8 mouse cellular contexts compared by ENCODE assay signal in genomic region chr15:10818216-10818615, GRCm38 (mm10).
DNase-seq lines count a peak whose midpoint lies in the region; ATAC-seq and TF ChIP-seq lines count a peak whose summit lies in the region.

No protein-coding gene starts in this region.

- intact Hi-C loops in heart, adult 2 months (cut with DNase I) = loop anchor here (1.0 to 10.0 kb wide), 5 partner anchors 36 to 213 kb away; partner anchors contain the start of gene Rai14

- no peaks in the 10 kb centered on the region for H3K27me3 ChIP-seq in liver, adult 2 months (ENCODE audit: control insufficient read depth, insufficient read depth, low read length)
- no peaks in the 10 kb centered on the region for H3K27me3 ChIP-seq in liver, embryonic 11.5 days (replicated peaks; ENCODE audit: control insufficient read depth, insufficient read depth, low read length)
- no peaks in the 10 kb centered on the region for H3K27me3 ChIP-seq in heart, adult 2 months (ENCODE audit: control insufficient read depth, insufficient read depth, low read length)
- H3K27me3 ChIP-seq in kidney, embryonic 14.5 days (ENCODE audit: control insufficient read depth, insufficient read depth, low read length) = no peaks in the 10 kb centered on the region
- H3K27me3 ChIP-seq in lung, postnatal 0 days (replicated peaks; ENCODE audit: insufficient read depth, low read length) = no peaks in the 10 kb centered on the region

- DNase-seq in liver, adult 2 months (ENCODE audit: extremely low read depth, low read depth, low spot score) = peak; percentile 9
- DNase-seq in liver, embryonic 11.5 days (ENCODE audit: low spot score) = no peak
- peak; percentile 59 for DNase-seq in adrenal gland, postnatal 25 days
- peak; percentile 84 to 91 for DNase-seq in heart, adult 2 months
- peak; percentile 97 for DNase-seq in lung, postnatal 0 days (ENCODE audit: low spot score)
- no peak for DNase-seq in layer of hippocampus, adult 9-10 months (ENCODE audit: low spot score)

- H3K4me3 ChIP-seq in liver, adult 2 months (ENCODE audit: insufficient read depth, low read depth, low read length) = no peak overlapping the region
- H3K4me3 ChIP-seq in liver, embryonic 11.5 days (ENCODE audit: low read depth, low read length) = no peak overlapping the region
- no peak overlapping the region for H3K4me3 ChIP-seq in heart, adult 2 months
- H3K4me3 ChIP-seq in kidney, embryonic 14.5 days (ENCODE audit: low read length) = no peak overlapping the region
- no peak overlapping the region for H3K4me3 ChIP-seq in lung, postnatal 0 days (ENCODE audit: low read depth, low read length)

- no peak for TF ChIP-seq POLR2A in liver, adult 2 months (IDR thresholded peaks at IDR 0.05; ENCODE audit: extremely low read depth, insufficient read depth, low read length)
- TF ChIP-seq POLR2A in heart, adult 2 months (IDR thresholded peaks at IDR 0.05; ENCODE audit: insufficient read depth, low read depth, low read length) = no peak

- no peak overlapping the region for H3K9ac ChIP-seq in liver, adult 2 months (ENCODE audit: low read depth, low read length)
- H3K9ac ChIP-seq in liver, embryonic 11.5 days (ENCODE audit: low read depth, low read length) = no peak overlapping the region
- H3K9ac ChIP-seq in heart, adult 2 months (ENCODE audit: low read depth, low read length) = no peak overlapping the region
- no peak overlapping the region for H3K9ac ChIP-seq in kidney, embryonic 14.5 days (ENCODE audit: low read depth, low read length)
- no peak overlapping the region for H3K9ac ChIP-seq in lung, postnatal 0 days (replicated peaks; ENCODE audit: low read depth)

- no peak for TF ChIP-seq CTCF in liver, adult 2 months (IDR thresholded peaks at IDR 0.05; ENCODE audit: low read depth, low read length)
- TF ChIP-seq CTCF in heart, adult 2 months (IDR thresholded peaks at IDR 0.05) = peak; percentile 61
- peak; percentile 56 for TF ChIP-seq CTCF in lung, postnatal 0 days (IDR thresholded peaks at IDR 0.05)

- TF ChIP-seq EP300 in heart, adult 2 months (IDR thresholded peaks at IDR 0.05; ENCODE audit: insufficient read depth, low read depth, low read length) = peak; percentile 92
- TF ChIP-seq EP300 in lung, postnatal 0 days (IDR thresholded peaks at IDR 0.05) = peak; percentile 97

- H3K9me3 ChIP-seq in liver, embryonic 11.5 days (ENCODE audit: control insufficient read depth, low read length) = no peaks in the 10 kb centered on the region
- H3K9me3 ChIP-seq in kidney, embryonic 14.5 days (ENCODE audit: control insufficient read depth, low read length) = no peaks in the 10 kb centered on the region
- H3K9me3 ChIP-seq in lung, postnatal 0 days (ENCODE audit: low read length) = no peaks in the 10 kb centered on the region

- no peak overlapping the region for H3K4me2 ChIP-seq in liver, embryonic 11.5 days
- no peak overlapping the region; the same call in 1 of the 2 replicates for H3K4me2 ChIP-seq in kidney, embryonic 14.5 days (replicated peaks; ENCODE audit: low read depth, low read length)
- no peak overlapping the region for H3K4me2 ChIP-seq in lung, postnatal 0 days (replicated peaks; ENCODE audit: low read depth, low read length)

- no peaks in the 10 kb centered on the region for H3K79me2 ChIP-seq in liver, adult 2 months (ENCODE audit: control insufficient read depth, insufficient read depth, low read length)
- H3K79me2 ChIP-seq in heart, adult 2 months (replicated peaks; ENCODE audit: control insufficient read depth, insufficient read depth, low read length) = no peaks in the 10 kb centered on the region

- no peaks in the 10 kb centered on the region for H3K36me3 ChIP-seq in liver, adult 2 months (ENCODE audit: control insufficient read depth, insufficient read depth, low read length)
- no peaks in the 10 kb centered on the region for H3K36me3 ChIP-seq in liver, embryonic 11.5 days (ENCODE audit: control insufficient read depth, insufficient read depth, low read length)
- no peaks in the 10 kb centered on the region for H3K36me3 ChIP-seq in heart, adult 2 months (ENCODE audit: control insufficient read depth, insufficient read depth, low read length)
- H3K36me3 ChIP-seq in kidney, embryonic 14.5 days (ENCODE audit: control insufficient read depth, insufficient read depth, low read length) = no peaks in the 10 kb centered on the region
- no peaks in the 10 kb centered on the region for H3K36me3 ChIP-seq in lung, postnatal 0 days (ENCODE audit: insufficient read depth, low read length)

- H3K27ac ChIP-seq in liver, adult 2 months (replicated peaks; ENCODE audit: insufficient read depth, low read depth, low read length) = no peak overlapping the region
- H3K27ac ChIP-seq in liver, embryonic 11.5 days (ENCODE audit: low read depth, low read length) = no peak overlapping the region; the same call in 1 of the 2 replicates
- H3K27ac ChIP-seq in heart, adult 2 months = peak overlapping the region; percentile 75
- peak overlapping the region; percentile 65; the same call in 1 of the 2 replicates for H3K27ac ChIP-seq in kidney, embryonic 14.5 days (ENCODE audit: low read depth, low read length)
- H3K27ac ChIP-seq in lung, postnatal 0 days (ENCODE audit: low read length) = peak overlapping the region; percentile 75

- no peaks in the 10 kb centered on the region; the same call in 1 of the 2 replicates for H3K4me1 ChIP-seq in liver, adult 2 months (ENCODE audit: control insufficient read depth, insufficient read depth, low read length)
- no peaks in the 10 kb centered on the region for H3K4me1 ChIP-seq in liver, embryonic 11.5 days (replicated peaks; ENCODE audit: control insufficient read depth, insufficient read depth, low read length)
- peaks cover 9% of the 10 kb centered on the region for H3K4me1 ChIP-seq in heart, adult 2 months (ENCODE audit: control insufficient read depth, insufficient read depth, low read length)
- H3K4me1 ChIP-seq in kidney, embryonic 14.5 days (ENCODE audit: control insufficient read depth, insufficient read depth, low read length) = no peaks in the 10 kb centered on the region
- H3K4me1 ChIP-seq in lung, postnatal 0 days (ENCODE audit: insufficient read depth, low read depth, low read length) = peaks cover 5% of the 10 kb centered on the region; the same call in 1 of the 2 replicates

- 62% methylated on average over 6 of the region's 6 CpGs for WGBS in liver, adult 2 months
- WGBS in liver, embryonic 11.5 days = 49% methylated on average over 6 of the region's 6 CpGs
- 14% methylated on average over 6 of the region's 6 CpGs for WGBS in heart, adult 2 months
- 46% methylated on average over 6 of the region's 6 CpGs for WGBS in kidney, embryonic 14.5 days
- 4% methylated on average over 6 of the region's 6 CpGs for WGBS in lung, postnatal 0 days

- no peak for ATAC-seq in liver, embryonic 11.5 days (replicated peaks; ENCODE audit: low FRiP score)
- peak; percentile 88 for ATAC-seq in kidney, embryonic 14.5 days (ENCODE audit: low FRiP score, low TSS enrichment)
- peak; percentile 95 for ATAC-seq in lung, postnatal 0 days
- no peak for ATAC-seq in megakaryocyte-erythroid progenitor cell, adult 5-6 weeks (replicated peaks; ENCODE audit: low FRiP score, low TSS enrichment, poor library complexity, severe bottlenecking)

Comparison
In these comparisons a context has a peak if more than half of its experiments do, and no peak if none do; other contexts are left out.
1. DNase-seq: peak in liver, adult 2 months (single experiment), adrenal gland, postnatal 25 days (single experiment), heart, adult 2 months (2 of 2) and lung, postnatal 0 days (single experiment); none in liver, embryonic 11.5 days (single experiment) and layer of hippocampus, adult 9-10 months (single experiment).
2. H3K27ac ChIP-seq: peak in heart, adult 2 months (single experiment), kidney, embryonic 14.5 days (single experiment) and lung, postnatal 0 days (single experiment); none in liver, adult 2 months (single experiment) and liver, embryonic 11.5 days (single experiment).
3. ATAC-seq: peak in kidney, embryonic 14.5 days (single experiment) and lung, postnatal 0 days (single experiment); none in liver, embryonic 11.5 days (single experiment) and megakaryocyte-erythroid progenitor cell, adult 5-6 weeks (single experiment).